Comparison of ENCODE assay signal across 35 mouse cellular contexts in the genomic region with DNA sequence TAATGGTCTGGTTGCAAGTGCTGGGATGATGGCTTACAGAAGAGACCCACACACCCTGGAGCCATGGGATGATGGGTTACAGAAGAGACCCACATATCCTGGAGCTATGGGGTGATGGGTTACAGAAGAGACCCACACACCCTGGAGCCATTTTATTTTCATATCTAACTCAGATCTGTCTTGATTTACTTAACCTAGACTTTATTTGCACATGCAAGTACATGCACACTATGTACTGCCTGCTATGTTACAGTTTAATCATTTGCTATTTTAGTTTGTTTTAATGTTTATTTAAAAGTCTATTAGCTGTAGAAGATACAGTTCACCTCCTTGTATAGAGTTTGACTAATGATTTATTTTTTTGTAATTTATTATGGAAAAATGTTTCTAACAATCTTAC.
"Had no signal": no experiment of that assay in that cellular context is flagged by ENCODE, and none has a peak within 500 bp of the region (broad histone marks: within the 10 kb centered on the region; RNA-seq: fewer than 3 reads in every experiment).

No protein-coding gene starts in this region.

- H3K4me3 ChIP-seq: heart, adult 2 months; heart, embryonic 10.5 days; heart, embryonic 12.5 days; heart, embryonic 13.5 days; heart, embryonic 15.5 days; hindbrain, embryonic 10.5 days; hindbrain, embryonic 12.5 days; hindbrain, embryonic 13.5 days; hindbrain, embryonic 15.5 days; intestine, embryonic 15.5 days; kidney, embryonic 15.5 days; layer of hippocampus, adult 2 months had no signal

- H3K4me1 ChIP-seq: hindbrain, embryonic 13.5 days; kidney, embryonic 15.5 days had no signal

- H3K9me3 ChIP-seq: heart, embryonic 10.5 days; heart, embryonic 12.5 days; heart, embryonic 13.5 days; heart, embryonic 15.5 days; hindbrain, embryonic 10.5 days; hindbrain, embryonic 12.5 days; hindbrain, embryonic 13.5 days; hindbrain, embryonic 15.5 days; intestine, embryonic 15.5 days; kidney, embryonic 15.5 days had no signal

- H3K27me3 ChIP-seq: heart, embryonic 12.5 days; heart, embryonic 13.5 days; heart, embryonic 15.5 days; hindbrain, embryonic 12.5 days; hindbrain, embryonic 13.5 days; hindbrain, embryonic 15.5 days; intestine, embryonic 15.5 days; kidney, embryonic 15.5 days had no signal

- H3K27ac ChIP-seq: heart, adult 2 months; heart, embryonic 10.5 days; heart, embryonic 13.5 days; heart, embryonic 15.5 days; hindbrain, embryonic 10.5 days; hindbrain, embryonic 12.5 days; hindbrain, embryonic 13.5 days; hindbrain, embryonic 14.5 days; hindbrain, embryonic 15.5 days; hindbrain, postnatal 0 days; intestine, embryonic 15.5 days; kidney, embryonic 15.5 days; kidney, postnatal 0 days; layer of hippocampus, adult 2 months had no signal

- ATAC-seq: hindbrain, embryonic 16.5 days; hindbrain, postnatal 0 days; inflammation-experienced regulatory T-cells, adult 6 months; intestine, embryonic 15.5 days; intestine, embryonic 16.5 days; intestine, postnatal 0 days had no signal

- DNase-seq: heart, adult 2 months; heart, postnatal 10 days; heart, postnatal 14 days; heart, postnatal 36 days; heart, postnatal 4 days; kidney, adult 11 months; kidney, adult 18-20 months; kidney, adult 2 months; kidney, adult 8-10 months; kidney, adult 9 months; kidney, postnatal 10 days; kidney, postnatal 14 days; kidney, postnatal 25 days; kidney, postnatal 36 days; kidney, postnatal 4 days; layer of hippocampus, adult 9-11 months had no signal

- H3K36me3 ChIP-seq: heart, embryonic 10.5 days; heart, embryonic 15.5 days; hindbrain, embryonic 10.5 days; hindbrain, embryonic 12.5 days; hindbrain, embryonic 13.5 days; hindbrain, embryonic 15.5 days; intestine, embryonic 15.5 days; kidney, embryonic 15.5 days had no signal

- H3K9ac ChIP-seq: heart, embryonic 12.5 days; heart, embryonic 13.5 days; heart, embryonic 15.5 days; hindbrain, embryonic 12.5 days; hindbrain, embryonic 13.5 days; hindbrain, embryonic 14.5 days; hindbrain, embryonic 15.5 days; intestine, embryonic 15.5 days; kidney, embryonic 15.5 days had no signal

- H3K4me2 ChIP-seq: heart, embryonic 11.5 days; heart, embryonic 12.5 days; heart, embryonic 13.5 days; heart, embryonic 15.5 days; hindbrain, embryonic 12.5 days; hindbrain, embryonic 13.5 days; hindbrain, embryonic 14.5 days; hindbrain, embryonic 15.5 days; intestine, embryonic 15.5 days; kidney, embryonic 15.5 days had no signal
